Mouse (Mus musculus) cerebellum, adult 2 months (tissue): ENCODE data around the gene Ptpn1. TPM values are rescaled to one million over a fixed set of nuclear protein-coding genes. Genes with fewer than 3 reads are reported as not detected.

ENCODE experiments used
- DNase-seq, 2 experiments: peaks; one replicate each; pipeline ENCODE4 v3.0.0; 2021
- H3K27ac ChIP-seq: fragments of 200-500 bp; 2 replicates; pipeline ENCODE4 v1.5.1; 2012; ENCODE audit warnings: low read length, control low read depth, inconsistent platforms; ENCODE audit not compliant: insufficient read depth
- H3K27me3 ChIP-seq: fragments of 200-500 bp; 2 replicates; pipeline ENCODE4 v1.6.1; 2012; ENCODE audit warnings: inconsistent platforms, mild to moderate bottlenecking, low read length, moderate library complexity; ENCODE audit not compliant: control insufficient read depth, insufficient read depth
- H3K4me1 ChIP-seq: fragments of 200-500 bp; 2 replicates; pipeline ENCODE4 v1.6.1; 2011; ENCODE audit warnings: low read length; ENCODE audit not compliant: control insufficient read depth, insufficient read depth
- H3K4me3 ChIP-seq: fragments of 200-500 bp; replicated peaks from 2 replicates; pipeline ENCODE3; 2011; ENCODE audit warnings: mild to moderate bottlenecking, low read depth, low read length, control low read depth; ENCODE audit not compliant: insufficient read depth
- CTCF ChIP-seq: fragments of 200-500 bp; IDR thresholded peaks from 2 replicates; pipeline ENCODE4 v1.5.1; 2011; ENCODE audit warnings: low read depth, mild to moderate bottlenecking, control low read depth, low read length, moderate library complexity, borderline replicate concordance; ENCODE audit not compliant: insufficient read depth
- POLR2A ChIP-seq: fragments of 200-500 bp; IDR thresholded peaks from 2 replicates; pipeline ENCODE4 v1.6.1; 2011; ENCODE audit warnings: low read length, control low read depth, borderline replicate concordance; ENCODE audit not compliant: insufficient read depth
- WGBS: fragments of 180-500 bp; shearing (Covaris S2); methylation state at CpG from one replicate; pipeline ENCODE4 v1.1.7; 2018; 5-methylcytosine and 5-hydroxymethylcytosine counted together
- polyA plus RNA-seq: library from polyadenylated mRNA; depleted of rRNA; stranded (reverse); fragments of >200 nt; gene quantifications from 2 replicates; pipeline ENCODE4 v1.2.3, GENCODE M21; 2012

Ptpn1 gene
- polyA plus RNA-seq, 1 experiment: 24.5 TPM

DNA sequence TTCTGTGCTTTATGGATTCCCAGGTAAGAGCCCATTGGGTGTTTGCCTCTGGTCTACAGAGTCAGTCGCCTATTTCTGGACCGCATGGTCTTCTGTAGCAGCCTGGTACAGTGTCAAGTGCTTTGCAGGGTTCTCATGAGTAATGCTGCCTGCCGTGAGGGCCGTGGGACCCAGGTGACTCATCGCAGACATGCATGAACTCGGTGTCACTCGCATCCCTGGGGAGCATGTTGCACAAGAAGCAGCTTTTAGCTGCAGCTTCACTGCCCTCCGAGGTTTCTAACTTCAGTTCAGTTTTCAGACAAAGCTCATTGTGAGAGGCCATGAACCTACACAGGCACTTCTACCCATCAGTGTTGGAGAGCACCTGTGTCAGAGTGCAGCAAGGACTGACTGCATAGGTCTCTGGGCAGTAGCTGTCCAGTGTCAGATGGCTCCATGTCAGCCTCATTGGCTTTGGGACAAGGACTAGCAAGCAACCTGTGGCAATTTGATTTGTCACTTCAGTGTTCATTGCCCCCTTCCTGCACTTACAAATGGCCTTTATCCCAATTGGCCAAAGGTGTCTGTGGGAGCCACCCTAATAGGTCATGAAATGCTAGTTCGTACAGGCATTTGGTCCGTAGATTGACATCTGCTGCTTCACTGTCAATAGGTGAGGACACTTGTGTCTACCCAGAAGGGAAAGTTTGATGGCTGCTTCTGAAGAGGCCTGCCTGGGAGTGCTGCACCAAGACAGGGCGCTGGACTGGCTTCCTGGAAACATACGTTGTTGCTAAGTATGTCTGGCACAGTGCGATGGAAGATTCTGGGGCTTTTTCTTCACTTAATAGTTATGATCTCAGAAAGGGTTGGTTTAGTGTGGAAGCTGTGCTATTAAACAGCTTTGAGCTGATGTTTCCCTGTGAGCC is 19.7 kb downstream of the Ptpn1 start:
- Histone ChIP-seq H3K4me1 (peaks cover 40% of the 10 kb centered on the region), H3K27me3 (no peaks in the 10 kb centered on the region), H3K4me3 (no peak overlapping the region), H3K27ac (no peak overlapping the region)
- peak; percentile 42 to 60 for DNase-seq
- no peak for TF ChIP-seq POLR2A
- WGBS: 53% methylated on average over 13 of the region's 13 CpGs

DNA sequence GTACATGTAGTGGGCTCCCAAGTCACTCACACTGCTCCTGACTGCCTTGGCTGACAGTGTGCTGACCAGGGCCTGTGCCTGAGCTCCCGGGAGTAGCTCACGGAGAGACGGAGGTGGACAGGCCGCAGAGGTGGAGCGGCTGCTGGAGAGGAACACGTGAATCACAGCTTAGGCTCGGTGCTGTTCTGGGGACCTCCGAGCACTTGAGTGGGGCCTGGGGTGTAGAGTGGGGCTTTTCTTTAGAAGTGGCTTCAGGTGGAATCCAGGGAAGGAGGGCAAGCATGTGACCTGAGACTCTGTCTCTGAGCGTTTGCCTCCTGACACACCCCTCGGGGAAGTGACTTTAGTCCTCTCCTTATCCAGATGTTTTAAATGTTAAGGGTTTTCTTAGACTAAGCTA is 22.0 kb downstream of the Ptpn1 start:
- Histone ChIP-seq H3K27ac (no peak overlapping the region), H3K4me3 (no peak overlapping the region), H3K4me1 (peaks cover 38% of the 10 kb centered on the region), H3K27me3 (no peaks in the 10 kb centered on the region)
- WGBS: 92% methylated on average over 10 of the region's 10 CpGs
- no peak for TF ChIP-seq CTCF
- no peak for TF ChIP-seq POLR2A
- no peak for DNase-seq

DNA sequence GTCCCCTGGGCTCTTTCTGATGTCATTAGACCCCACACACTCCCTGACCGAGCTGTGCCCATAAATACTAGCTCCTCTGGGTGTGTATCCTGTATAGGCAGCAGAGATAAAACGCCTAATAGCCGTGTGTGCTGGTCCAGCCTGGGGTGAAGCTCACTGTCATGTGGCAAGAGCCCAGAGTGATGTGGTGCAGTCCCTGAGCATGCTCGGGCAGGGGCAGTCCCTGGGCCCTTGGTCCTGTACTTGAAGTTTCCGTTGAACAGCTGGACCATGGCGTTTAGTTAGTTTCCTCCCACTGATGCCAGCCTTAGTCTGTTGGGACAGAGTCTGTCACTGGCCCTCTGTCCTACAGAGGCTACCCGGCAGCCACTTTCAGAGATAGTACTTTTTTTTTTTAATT is 23.1 kb downstream of the Ptpn1 start:
- no peaks in the 10 kb centered on the region for H3K27me3 ChIP-seq
- 74% methylated on average over 7 of the region's 7 CpGs for WGBS
- TF ChIP-seq POLR2A (no peak), CTCF (no peak)
- no peak overlapping the region for H3K27ac ChIP-seq
- no peak for DNase-seq
- H3K4me1 ChIP-seq: peaks cover 34% of the 10 kb centered on the region
- no peak overlapping the region for H3K4me3 ChIP-seq

DNA sequence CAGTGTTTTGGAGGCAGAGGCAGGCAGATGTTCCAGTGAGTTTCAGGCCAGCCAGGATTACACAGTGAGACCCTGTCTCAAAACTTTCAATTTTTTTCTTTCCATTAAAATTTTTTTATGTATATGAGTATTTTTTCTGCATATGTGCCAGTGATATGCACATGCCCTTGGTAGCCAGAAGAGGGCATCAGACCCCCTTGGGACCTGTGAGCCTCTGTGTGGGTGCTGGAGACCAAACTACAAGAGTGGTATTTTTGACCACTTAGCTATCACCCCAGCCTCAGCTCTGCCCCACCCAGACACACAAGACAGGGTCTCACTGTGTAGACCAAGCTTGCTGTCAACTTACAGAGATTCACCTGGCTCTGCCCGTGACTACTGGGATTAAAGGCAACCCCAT is 25.7 kb downstream of the Ptpn1 start:
- TF ChIP-seq POLR2A: no peak
- peak; percentile 14; the same call in 1 of the 2 replicates for TF ChIP-seq CTCF
- H3K27ac ChIP-seq: no peak overlapping the region

DNA sequence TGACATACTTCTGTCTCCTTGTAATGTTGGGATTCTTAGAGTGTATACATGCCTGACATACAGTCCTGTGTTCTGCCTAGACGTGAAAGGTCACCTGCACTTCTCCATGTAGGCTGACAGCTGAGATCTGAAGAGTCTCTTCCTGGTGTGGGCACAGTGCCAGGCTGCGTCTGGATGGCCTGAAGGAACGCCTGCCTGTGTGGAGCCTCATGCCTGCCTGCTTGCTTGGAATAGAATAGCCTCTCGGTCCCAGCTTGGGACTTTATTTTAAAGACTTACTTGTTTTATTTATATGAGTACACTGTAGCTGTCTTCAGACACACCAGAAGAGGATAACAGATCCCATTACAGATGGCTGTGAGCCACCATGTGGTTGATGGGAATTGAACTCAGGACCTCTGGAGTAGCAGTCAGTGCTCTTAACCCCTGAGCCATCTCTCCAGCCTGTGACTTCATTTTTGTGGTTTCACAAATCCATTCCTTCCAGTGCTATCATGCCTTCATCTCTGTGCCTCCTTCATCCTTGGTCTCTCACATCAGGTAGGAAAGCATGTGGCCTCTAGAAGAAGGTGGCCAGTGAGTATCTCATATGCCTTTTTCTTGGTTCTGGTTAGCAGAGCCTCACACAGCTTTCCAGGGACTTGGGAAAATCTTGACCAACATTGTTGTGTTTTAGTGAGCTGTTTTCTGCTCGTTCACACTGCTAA is 26.4 kb downstream of the Ptpn1 start:
- no peak for TF ChIP-seq CTCF
- Histone ChIP-seq H3K27ac (no peak overlapping the region), H3K4me3 (no peak overlapping the region), H3K27me3 (no peaks in the 10 kb centered on the region), H3K4me1 (peaks cover 26% of the 10 kb centered on the region)
- 6% methylated on average over 5 of the region's 5 CpGs for WGBS
- peak; percentile 64 to 70 for DNase-seq

More for the DNA sequence above, 25.7 kb downstream of the Ptpn1 start:
- DNase-seq: no peak
- 100% methylated on average over 1 of the region's 1 CpGs for WGBS
- H3K27me3 ChIP-seq: no peaks in the 10 kb centered on the region
- H3K4me1 ChIP-seq: peaks cover 19% of the 10 kb centered on the region
- H3K4me3 ChIP-seq: no peak overlapping the region

DNA sequence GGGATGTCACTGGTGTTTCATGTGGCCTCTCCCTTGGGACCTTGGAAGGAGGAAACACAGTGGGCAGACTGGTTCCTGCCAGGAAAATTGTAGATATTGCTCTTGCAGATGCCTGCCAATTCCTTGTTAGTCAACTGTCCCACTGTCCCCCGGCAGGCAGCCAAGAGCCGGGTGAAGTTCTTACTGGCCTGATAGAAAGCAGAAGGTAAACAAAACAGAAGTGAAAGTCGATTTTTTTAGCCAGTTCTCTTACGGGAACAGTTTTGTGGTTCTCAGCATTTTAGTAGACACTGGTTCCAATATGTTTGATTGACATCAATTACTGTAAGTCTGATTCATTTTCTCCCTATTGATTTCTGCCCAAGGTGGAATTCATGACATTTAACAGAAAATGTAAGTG is 27.0 kb downstream of the Ptpn1 start:
- peak; percentile 73 to 84 for DNase-seq
- Histone ChIP-seq H3K27me3 (no peaks in the 10 kb centered on the region), H3K4me1 (peaks cover 32% of the 10 kb centered on the region), H3K4me3 (no peak overlapping the region), H3K27ac (no peak overlapping the region)
- no peak for TF ChIP-seq POLR2A
- no peak for TF ChIP-seq CTCF
- WGBS: 2% methylated on average over 4 of the region's 4 CpGs

DNA sequence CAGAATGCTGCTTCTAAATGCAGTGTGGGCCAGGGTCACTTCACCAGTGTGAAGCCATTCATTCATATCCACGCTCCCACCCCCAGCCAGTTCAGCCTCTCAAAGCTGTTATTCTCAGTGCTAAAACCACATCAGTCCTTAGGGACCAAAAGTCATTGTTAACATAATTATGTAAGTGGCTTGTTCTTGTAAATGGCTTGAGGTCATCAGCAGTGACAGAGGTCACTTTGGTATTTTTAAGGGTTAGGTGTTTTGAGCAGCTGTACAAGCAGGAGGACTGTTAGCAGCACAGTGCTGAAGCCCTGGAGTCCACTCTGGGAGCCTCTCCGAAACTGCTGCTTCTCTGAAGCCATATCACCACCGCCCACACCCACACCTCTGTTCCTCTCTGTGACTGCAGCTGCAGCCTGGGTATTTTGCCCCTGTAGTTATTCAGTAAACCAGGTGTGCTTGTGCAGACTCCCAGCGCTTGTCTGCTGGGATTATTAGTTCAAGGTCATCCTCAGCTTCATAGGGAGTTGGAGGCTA is 27.6 kb downstream of the Ptpn1 start:
- TF ChIP-seq POLR2A (no peak), CTCF (no peak)
- Histone ChIP-seq H3K4me3 (no peak overlapping the region), H3K27ac (no peak overlapping the region), H3K27me3 (no peaks in the 10 kb centered on the region), H3K4me1 (peaks cover 32% of the 10 kb centered on the region)
- 79% methylated on average over 4 of the region's 4 CpGs for WGBS
- no peak for DNase-seq

DNA sequence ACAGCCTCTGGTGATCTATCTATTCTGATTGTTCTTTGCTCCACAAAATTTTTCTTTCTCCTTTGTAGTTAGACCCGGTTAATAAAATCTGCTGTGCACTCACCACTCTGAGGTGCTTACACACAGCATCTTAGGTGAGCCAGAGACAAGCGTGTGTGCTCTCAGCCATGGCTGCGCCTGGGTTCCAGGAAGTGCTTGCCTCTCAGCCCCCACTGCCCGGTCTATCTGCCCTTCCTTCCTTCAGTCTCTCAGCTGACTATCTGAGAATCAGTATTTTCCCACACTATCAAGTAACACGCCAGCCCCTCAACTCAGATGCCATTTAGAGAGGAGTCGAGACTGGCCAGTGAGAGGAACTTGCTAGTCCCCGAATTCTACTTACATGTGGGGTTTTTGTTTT is 28.1 kb downstream of the Ptpn1 start:
- Histone ChIP-seq H3K27me3 (no peaks in the 10 kb centered on the region), H3K4me3 (no peak overlapping the region), H3K4me1 (peaks cover 32% of the 10 kb centered on the region), H3K27ac (no peak overlapping the region)
- TF ChIP-seq POLR2A (no peak), CTCF (no peak)
- no peak for DNase-seq
- WGBS: 90% methylated on average over 7 of the region's 7 CpGs
